Mouse (Mus musculus): ENCODE measurements around the gene Styxl1. TPM values are rescaled to one million over a fixed set of nuclear protein-coding genes. Genes with fewer than 3 reads are reported as not detected.

Gene Styxl1
- total and polyA plus RNA-seq, 3 experiments: 0.17 TPM; not detected in 2

- H3K4me3 ChIP-seq (ENCODE audit: control insufficient read depth in 1 of 2, insufficient read depth in 1 of 2, low read depth in 2 of 2, low read length in 2 of 2): peak overlapping the region; percentile 58 to 98; a peak in 3 of 4 replicates
- H3K27ac ChIP-seq (ENCODE audit: control insufficient read depth, low read depth, low read length): no peak overlapping the region
- H3K27me3 ChIP-seq (ENCODE audit: control insufficient read depth in 1 of 2, insufficient read depth in 2 of 2, low read length in 2 of 2): no peaks in the 10 kb centered on the region
- no peaks in the 10 kb centered on the region for H3K9me3 ChIP-seq (replicated peaks; ENCODE audit: insufficient read depth, low read length)
- peaks cover 0 to 19% of the 10 kb centered on the region in 2 experiments; a peak in 3 of 4 replicates for H3K4me1 ChIP-seq (ENCODE audit: control insufficient read depth in 1 of 2, insufficient read depth in 2 of 2, low read length in 2 of 2)
- DNase-seq (ENCODE audit: low read depth, low spot score): no peak
- peaks cover 7 to 22% of the 10 kb centered on the region in 2 experiments for H3K36me3 ChIP-seq (ENCODE audit: control insufficient read depth in 1 of 2, insufficient read depth in 2 of 2, low read length in 2 of 2)
- TF ChIP-seq POLR2A (IDR thresholded peaks at IDR 0.05; ENCODE audit: control insufficient read depth in 1 of 2, insufficient read depth in 1 of 2, low read depth in 1 of 2, low read length in 2 of 2, poor library complexity in 1 of 2) (0 out of 4 replicates have a peak, but pooled peaks of 1 of the 2 experiments have one; percentile 34), MEF2A (IDR thresholded peaks at IDR 0.05; ENCODE audit: extremely low read depth, insufficient replicate concordance, low read depth, low read length, poor library complexity, severe bottlenecking) (no peak)
- peaks cover 40% of the 10 kb centered on the region for H3K79me2 ChIP-seq (ENCODE audit: control insufficient read depth, insufficient read depth, low read length, poor library complexity)
- H3K9ac ChIP-seq (ENCODE audit: control insufficient read depth, low read depth, low read length, poor library complexity, severe bottlenecking): peak overlapping the region; percentile 93
Measured at GRCm38 (mm10) chr5:135780331-135780730, 2.1 kb upstream of the Styxl1 start.

- Histone ChIP-seq H3K79me2 (ENCODE audit: control insufficient read depth, insufficient read depth, low read length, poor library complexity) (peaks cover 40% of the 10 kb centered on the region), H3K27ac (ENCODE audit: control insufficient read depth, low read depth, low read length) (peak within 1 kb of the TSS; percentile 67), H3K27me3 (ENCODE audit: control insufficient read depth in 1 of 2, insufficient read depth in 2 of 2, low read length in 2 of 2) (no peaks in the 10 kb centered on the region), H3K36me3 (ENCODE audit: control insufficient read depth in 1 of 2, insufficient read depth in 2 of 2, low read length in 2 of 2) (peaks cover 1 to 22% of the 10 kb centered on the region in 2 experiments; a peak in 3 of 4 replicates), H3K9ac (ENCODE audit: control insufficient read depth, low read depth, low read length, poor library complexity, severe bottlenecking) (peak within 1 kb of the TSS; percentile 94), H3K4me3 (ENCODE audit: control insufficient read depth in 1 of 2, insufficient read depth in 1 of 2, low read depth in 2 of 2, low read length in 2 of 2) (peak within 1 kb of the TSS; percentile 58 to 98), H3K4me1 (ENCODE audit: control insufficient read depth in 1 of 2, insufficient read depth in 2 of 2, low read length in 2 of 2) (peaks cover 0 to 19% of the 10 kb centered on the region in 2 experiments; a peak in 3 of 4 replicates), H3K9me3 (replicated peaks; ENCODE audit: insufficient read depth, low read length) (no peaks in the 10 kb centered on the region)
- DNase-seq (ENCODE audit: low read depth, low spot score): peak; percentile 100
- TF ChIP-seq CTCF (IDR thresholded peaks at IDR 0.05 in 2 of 3, conservative IDR thresholded peaks at IDR 0.05 in 1 of 3; ENCODE audit: control insufficient read depth in 1 of 3, insufficient read depth in 1 of 3, low read depth in 2 of 3, low read length in 3 of 3, poor library complexity in 1 of 3, severe bottlenecking in 1 of 3) (no peak), CHD2 (IDR thresholded peaks at IDR 0.05; ENCODE audit: low read length) (peak; percentile 96), MAZ (IDR thresholded peaks at IDR 0.05; ENCODE audit: low read depth, low read length) (no peak), MYC (IDR thresholded peaks at IDR 0.05; ENCODE audit: low read depth, low read length) (0 out of 2 replicates have a peak, but pooled peaks have one; percentile 42), HCFC1 (IDR thresholded peaks at IDR 0.05; ENCODE audit: low read depth, low read length) (peak; percentile 81), SIN3A (IDR thresholded peaks at IDR 0.05; ENCODE audit: low read length) (peak; percentile 76), UBTF (IDR thresholded peaks at IDR 0.05; ENCODE audit: borderline replicate concordance, insufficient read depth, low read depth, low read length) (no peak), NELFE (IDR thresholded peaks at IDR 0.05; ENCODE audit: low read depth, low read length) (peak; percentile 99), ETS1 (IDR thresholded peaks at IDR 0.05; ENCODE audit: low read depth, low read length) (no peak; the same call in 1 of the 2 replicates), POLR2AphosphoS5 (IDR thresholded peaks at IDR 0.05; ENCODE audit: borderline replicate concordance, low read depth, low read length) (peak; percentile 66; the same call in 1 of the 2 replicates), MAX (IDR thresholded peaks at IDR 0.05; ENCODE audit: low read length) (0 out of 2 replicates have a peak, but pooled peaks have one; percentile 23), MAFK (IDR thresholded peaks at IDR 0.05; ENCODE audit: borderline replicate concordance, low read depth, low read length) (no peak), USF1 (IDR thresholded peaks at IDR 0.05; ENCODE audit: low read depth, low read length) (no peak), E2F4 (IDR thresholded peaks at IDR 0.05; ENCODE audit: borderline replicate concordance, low read depth, low read length) (no peak), TCF12 (IDR thresholded peaks at IDR 0.05; ENCODE audit: low read depth, low read length) (peak; percentile 67; the same call in 1 of the 2 replicates), KAT2A (conservative IDR thresholded peaks at IDR 0.05; ENCODE audit: low read depth, low read length) (no peak), MYB (IDR thresholded peaks at IDR 0.05; ENCODE audit: low read depth, low read length) (no peak), GABPA (IDR thresholded peaks at IDR 0.05; ENCODE audit: low read depth, low read length) (no peak), GATA1 (IDR thresholded peaks at IDR 0.05; ENCODE audit: low read depth, low read length) (no peak), TBP (IDR thresholded peaks at IDR 0.05; ENCODE audit: low read depth, low read length) (peak; percentile 94), SMC3 (IDR thresholded peaks at IDR 0.05; ENCODE audit: low read depth, low read length) (peak; percentile 9; the same call in 1 of the 2 replicates), ZC3H11A (IDR thresholded peaks at IDR 0.05; ENCODE audit: low read depth, low read length) (no peak), ZMIZ1 (IDR thresholded peaks at IDR 0.05; ENCODE audit: low read depth, low read length) (peak; percentile 91; the same call in 1 of the 2 replicates), MXI1 (IDR thresholded peaks at IDR 0.05; ENCODE audit: low read depth, low read length) (peak; percentile 86), NRF1 (IDR thresholded peaks at IDR 0.05; ENCODE audit: insufficient read depth, low read depth, low read length, poor library complexity, severe bottlenecking) (peak; percentile 49; the same call in 1 of the 2 replicates), ZNF384 (IDR thresholded peaks at IDR 0.05; ENCODE audit: low read depth, low read length) (no peak)
Measured at GRCm38 (mm10) chr5:135778471-135779445, 573 bp upstream of the Styxl1 start, which contains the start of gene Mdh2. Gene Mdh2 (plus strand): TSS chr5:135778480.

Data from MEL (cell line).